Mouse (Mus musculus) megakaryocyte, adult 5-6 weeks (primary cell): ENCODE measurements around the gene Nefh. TPM values are rescaled to one million over a fixed set of nuclear protein-coding genes. Genes with fewer than 3 reads are reported as not detected.

ENCODE experiments used
- ATAC-seq: 2 replicates; pipeline ENCODE4 v1.8.0; 2016; ENCODE audit warnings: mild to moderate bottlenecking, inconsistent platforms; ENCODE audit not compliant: poor library complexity, severe bottlenecking
- total RNA-seq, 2 experiments: library from RNA; stranded (forward) in 1 of 2; stranded (reverse) in 1 of 2; fragments of 153-499, 151-499 nt in 1 of 2; fragments of 221-1000, 200-1000 nt in 1 of 2; gene quantifications; 2 replicates each; pipeline versions ENCODE4 v1.2.3 to v1.2.4; 2015 to 2017

The Nefh gene
- total RNA-seq, 2 experiments from 2014 or later, result 0.22 to 0.33 TPM

GRCm38 (mm10) chr11:4953918-4954317, 6.1 kb upstream of the Nefh start:
- ATAC-seq, result no peak

GRCm38 (mm10) chr11:4953401-4953800, 5.5 kb upstream of the Nefh start:
- no peak for ATAC-seq

GRCm38 (mm10) chr11:4949256-4950044, 1.6 kb upstream of the Nefh start:
- ATAC-seq, result no peak

- ATAC-seq, result no peak
Observed at GRCm38 (mm10) chr11:4948792-4949191, 928 bp upstream of the Nefh start.

- peak; percentile 27 for ATAC-seq
Observed at GRCm38 (mm10) chr11:4946947-4947812, 684 bp downstream of the Nefh start.

GRCm38 (mm10) chr11:4946530-4946929, 1.3 kb downstream of the Nefh start:
- ATAC-seq, result no peak

- ATAC-seq, result no peak
Observed at GRCm38 (mm10) chr11:4936243-4936642, 11.6 kb downstream of the Nefh start.

GRCm38 (mm10) chr11:4931009-4931601, 16.8 kb downstream of the Nefh start:
- no peak for ATAC-seq

GRCm38 (mm10) chr11:4927224-4927623, 20.6 kb downstream of the Nefh start:
- no peak for ATAC-seq

- no peak for ATAC-seq
Observed at GRCm38 (mm10) chr11:4921751-4922150, 26.1 kb downstream of the Nefh start.

GRCm38 (mm10) chr11:4921281-4921680, 26.6 kb downstream of the Nefh start:
- no peak for ATAC-seq

- ATAC-seq, result peak; percentile 69
Observed at GRCm38 (mm10) chr11:4916068-4916467, 31.8 kb downstream of the Nefh start.

GRCm38 (mm10) chr11:4906231-4906630, 41.6 kb downstream of the Nefh start:
- ATAC-seq, result no peak

- ATAC-seq, result no peak
Observed at GRCm38 (mm10) chr11:4901956-4902355, 45.9 kb downstream of the Nefh start.

- no peak for ATAC-seq
Observed at GRCm38 (mm10) chr11:4900437-4900836, 47.4 kb downstream of the Nefh start.

- ATAC-seq, result peak; percentile 100
Observed at GRCm38 (mm10) chr11:4894848-4895816, 52.7 kb downstream of the Nefh start, which contains the start of gene Thoc5. Gene Thoc5, plus strand, starts transcription at chr11:4895320.
